Mouse (Mus musculus) embryonic facial prominence, embryonic 12.5 days (tissue): ENCODE measurements around the gene Zdhhc9. TPM values are rescaled to one million over a fixed set of nuclear protein-coding genes. Genes with fewer than 3 reads are reported as not detected.
A peak's percentile ranks its signal among the peaks of the same experiment; 100 is the strongest.

Experiments
- ATAC-seq: fragments of 200-750 bp; cut with Nextera tagmentation; 2 replicates; pipeline ENCODE4 v1.8.0; 2017; ENCODE audit not compliant: insufficient number of reproducible peaks, insufficient read depth, low FRiP score, low TSS enrichment
- H3K27ac ChIP-seq: fragments of 300-500 bp; sonication (generic); 2 replicates; pipeline ENCODE4 v1.5.1; 2016; ENCODE audit warnings: mild to moderate bottlenecking
- H3K27me3 ChIP-seq: fragments of 300-500 bp; sonication (generic); 2 replicates; pipeline ENCODE4 v1.6.1; 2016; ENCODE audit warnings: mild to moderate bottlenecking, moderate library complexity
- H3K36me3 ChIP-seq: fragments of 300-500 bp; sonication (generic); 2 replicates; pipeline ENCODE4 v1.6.1; 2016; ENCODE audit warnings: mild to moderate bottlenecking
- H3K4me1 ChIP-seq: fragments of 300-500 bp; sonication (generic); 2 replicates; pipeline ENCODE4 v1.6.1; 2016
- H3K4me2 ChIP-seq: fragments of 300-500 bp; sonication (generic); replicated peaks from 2 replicates; pipeline ENCODE4 v1.6.1; 2016; ENCODE audit warnings: mild to moderate bottlenecking, moderate library complexity
- H3K4me3 ChIP-seq: fragments of 300-500 bp; sonication (generic); 2 replicates; pipeline ENCODE4 v1.5.1; 2016; ENCODE audit warnings: mild to moderate bottlenecking
- H3K9ac ChIP-seq: fragments of 300-500 bp; sonication (generic); 2 replicates; pipeline ENCODE4 v1.6.1; 2016; ENCODE audit warnings: mild to moderate bottlenecking, moderate library complexity
- H3K9me3 ChIP-seq: fragments of 300-500 bp; sonication (generic); 2 replicates; pipeline ENCODE4 v1.6.1; 2016; ENCODE audit warnings: mild to moderate bottlenecking, moderate library complexity
- WGBS: fragments of 180-500 bp; shearing (Covaris S2); methylation state at CpG from one replicate; pipeline ENCODE4 v1.1.7; 2016; 5-methylcytosine and 5-hydroxymethylcytosine counted together
- polyA plus RNA-seq: library from polyadenylated mRNA; unstranded; fragments of >200 nt; fragmentation: Nextera tagmentation; extraction: Ambion mirVana; gene quantifications from 2 replicates; pipeline ENCODE4 v1.2.1, GENCODE M21; 2016

Gene Zdhhc9
- polyA plus RNA-seq, 1 experiment from 2014 or later: 4.5 TPM

DNA sequence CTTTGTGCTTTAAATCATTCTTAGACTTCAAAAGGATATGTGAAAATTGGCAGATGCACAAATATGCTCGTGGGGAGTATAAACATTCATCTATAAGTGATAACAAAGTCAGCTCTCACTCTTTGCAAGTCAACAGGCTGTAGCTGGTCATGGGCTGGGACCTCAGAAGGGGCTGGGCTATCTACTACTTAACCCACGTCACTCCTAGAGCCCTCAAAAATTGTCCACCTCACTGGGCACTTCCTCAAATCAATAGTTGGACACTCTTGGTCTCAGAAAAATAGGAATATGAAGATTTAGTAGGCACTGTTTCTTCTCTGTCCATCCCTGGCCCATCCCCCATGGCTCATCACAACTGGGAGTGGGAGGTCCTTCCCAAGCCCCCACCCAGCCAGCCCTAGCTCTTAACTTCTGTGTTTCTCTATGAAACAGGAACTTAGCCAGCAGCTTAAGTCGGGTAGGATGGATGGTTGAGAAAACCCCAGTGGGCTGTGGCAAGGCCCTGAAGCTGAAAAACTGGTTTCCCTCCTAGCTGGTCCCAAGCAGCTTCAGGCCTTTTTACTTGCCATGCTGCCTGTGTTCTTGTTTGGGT is 68.3 kb downstream of the Zdhhc9 start:
- WGBS: 59% methylated on average over 3 of the region's 3 CpGs

DNA sequence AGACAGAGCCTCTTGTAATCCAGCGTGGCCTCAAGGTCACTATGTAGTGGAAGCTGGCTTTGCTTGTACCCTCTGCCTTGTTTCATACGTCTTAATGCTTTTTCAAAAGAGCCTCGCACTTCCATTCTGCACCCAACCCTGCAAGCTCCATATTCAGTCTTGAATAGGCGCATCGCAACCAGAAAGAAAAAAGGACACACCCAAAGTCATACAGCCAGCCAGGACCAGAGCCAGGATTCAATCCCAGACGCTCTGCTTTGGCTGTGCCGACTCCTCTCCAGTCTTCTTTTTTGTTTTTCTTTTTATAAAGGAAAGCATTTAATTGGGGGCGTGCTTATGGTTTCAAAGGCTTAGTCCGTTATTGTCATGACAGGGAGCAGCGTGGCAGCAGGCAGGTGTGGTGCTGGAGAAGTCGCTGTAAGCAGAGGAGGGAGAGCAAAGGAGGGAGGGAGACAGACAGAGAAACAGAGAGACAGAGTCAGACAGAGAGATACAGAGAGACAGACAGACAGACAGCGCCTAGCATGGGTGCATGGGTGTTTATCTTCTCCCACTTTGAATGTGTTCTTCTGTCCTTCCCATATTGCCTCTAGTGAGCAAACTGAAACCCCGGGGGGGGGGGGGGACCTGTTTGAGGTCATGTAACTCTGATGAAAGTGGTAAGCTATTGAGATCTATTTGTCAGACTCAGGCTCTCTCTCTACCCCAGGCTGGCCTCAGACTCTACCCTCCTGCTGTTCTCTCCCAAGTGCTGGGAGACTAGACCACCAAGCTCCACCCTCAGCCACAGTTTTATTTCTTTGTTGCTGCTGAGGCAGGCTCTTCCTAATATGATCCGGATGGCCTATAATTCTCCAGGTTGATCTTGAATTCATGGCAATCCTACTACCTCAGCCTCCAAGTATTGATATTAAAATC is 69.1 kb downstream of the Zdhhc9 start:
- H3K36me3 ChIP-seq: no peaks in the 10 kb centered on the region
- H3K4me1 ChIP-seq: no peaks in the 10 kb centered on the region
- H3K9ac ChIP-seq: no peak overlapping the region
- no peaks in the 10 kb centered on the region for H3K9me3 ChIP-seq
- ATAC-seq: no peak
- no peak overlapping the region for H3K4me2 ChIP-seq
- H3K4me3 ChIP-seq: no peak overlapping the region
- no peaks in the 10 kb centered on the region for H3K27me3 ChIP-seq
- H3K27ac ChIP-seq: no peak overlapping the region
- WGBS: 43% methylated on average over 14 of the region's 14 CpGs

More for the DNA sequence above, 68.3 kb downstream of the Zdhhc9 start:
- no peaks in the 10 kb centered on the region for H3K9me3 ChIP-seq
- no peak overlapping the region for H3K27ac ChIP-seq
- no peak for ATAC-seq
- no peak overlapping the region for H3K9ac ChIP-seq
- no peaks in the 10 kb centered on the region for H3K36me3 ChIP-seq
- H3K4me2 ChIP-seq: no peak overlapping the region
- no peaks in the 10 kb centered on the region for H3K27me3 ChIP-seq
- H3K4me3 ChIP-seq: no peak overlapping the region
- no peaks in the 10 kb centered on the region for H3K4me1 ChIP-seq

DNA sequence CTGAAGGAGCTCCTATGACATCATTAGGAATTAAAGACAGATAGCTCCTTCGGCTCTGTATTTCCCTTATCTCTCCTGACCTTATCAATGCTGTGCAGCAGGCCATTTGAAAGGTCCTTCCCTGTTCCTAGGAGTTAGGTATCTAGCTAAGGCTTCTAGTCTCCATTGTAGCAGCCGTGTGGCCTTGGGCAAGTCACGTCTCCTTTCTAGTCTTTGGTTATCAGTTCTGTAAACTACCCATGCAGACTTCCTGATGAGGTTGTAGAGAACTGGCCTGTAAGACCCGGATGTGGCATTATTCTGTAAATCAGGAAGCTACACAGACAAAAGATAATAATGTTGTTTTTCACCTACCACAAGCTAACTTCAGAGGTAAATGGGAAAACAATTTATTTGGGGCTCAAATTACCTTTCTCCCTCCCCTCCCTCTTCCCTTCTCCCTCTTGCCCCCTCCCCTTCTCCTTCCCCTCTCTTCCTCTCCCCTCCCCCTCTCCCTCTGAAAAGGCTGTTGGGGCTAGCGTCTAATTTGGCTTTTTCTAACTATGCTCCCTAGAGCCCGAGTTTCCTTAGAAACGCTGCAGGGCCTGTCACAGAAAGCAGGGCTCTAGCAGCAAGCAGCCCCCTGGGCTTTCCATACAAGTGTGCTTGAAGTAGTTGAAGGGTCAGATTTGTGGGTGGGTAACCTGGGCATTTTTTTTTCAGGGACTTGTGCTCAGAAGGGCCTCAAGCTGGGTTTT is 70.0 kb downstream of the Zdhhc9 start:
- 50% methylated on average over 7 of the region's 7 CpGs for WGBS
- H3K9me3 ChIP-seq: no peaks in the 10 kb centered on the region
- ATAC-seq: no peak
- no peak overlapping the region for H3K9ac ChIP-seq
- H3K4me2 ChIP-seq: no peak overlapping the region
- no peaks in the 10 kb centered on the region for H3K27me3 ChIP-seq
- no peaks in the 10 kb centered on the region for H3K36me3 ChIP-seq
- no peaks in the 10 kb centered on the region for H3K4me1 ChIP-seq
- H3K4me3 ChIP-seq: no peak overlapping the region
- H3K27ac ChIP-seq: no peak overlapping the region

- WGBS: 56% methylated on average over 6 of the region's 6 CpGs
- Histone ChIP-seq H3K27me3 (no peaks in the 10 kb centered on the region), H3K9ac (no peak overlapping the region), H3K4me2 (no peak overlapping the region), H3K4me1 (no peaks in the 10 kb centered on the region), H3K36me3 (no peaks in the 10 kb centered on the region), H3K4me3 (no peak overlapping the region), H3K27ac (no peak overlapping the region), H3K9me3 (no peaks in the 10 kb centered on the region)
- no peak for ATAC-seq
Observed at GRCm38 (mm10) chrX:48138011-48138410, 70.7 kb downstream of the Zdhhc9 start.

- H3K4me1 ChIP-seq: no peaks in the 10 kb centered on the region
- WGBS: 86% methylated on average over 4 of the region's 4 CpGs
- H3K9me3 ChIP-seq: no peaks in the 10 kb centered on the region
- no peak overlapping the region for H3K27ac ChIP-seq
- H3K9ac ChIP-seq: no peak overlapping the region
- no peaks in the 10 kb centered on the region for H3K27me3 ChIP-seq
- ATAC-seq: no peak
- no peak overlapping the region for H3K4me3 ChIP-seq
- no peaks in the 10 kb centered on the region for H3K36me3 ChIP-seq
- no peak overlapping the region for H3K4me2 ChIP-seq
Observed at GRCm38 (mm10) chrX:48136935-48137334, 71.7 kb downstream of the Zdhhc9 start.

GRCm38 (mm10) chrX:48129167-48129566 is 79.5 kb downstream of the Zdhhc9 start:
- H3K4me3 ChIP-seq: no peak overlapping the region
- no peaks in the 10 kb centered on the region for H3K4me1 ChIP-seq
- H3K27me3 ChIP-seq: no peaks in the 10 kb centered on the region
- H3K4me2 ChIP-seq: no peak overlapping the region
- 67% methylated on average over 1 of the region's 1 CpGs for WGBS
- H3K9ac ChIP-seq: no peak overlapping the region
- no peak for ATAC-seq
- H3K27ac ChIP-seq: no peak overlapping the region
- no peaks in the 10 kb centered on the region for H3K9me3 ChIP-seq
- no peaks in the 10 kb centered on the region for H3K36me3 ChIP-seq

- Histone ChIP-seq H3K4me1 (no peaks in the 10 kb centered on the region), H3K4me2 (no peak overlapping the region), H3K9ac (no peak overlapping the region), H3K36me3 (no peaks in the 10 kb centered on the region), H3K27me3 (no peaks in the 10 kb centered on the region), H3K27ac (no peak overlapping the region), H3K4me3 (no peak overlapping the region), H3K9me3 (no peaks in the 10 kb centered on the region)
- WGBS: 82% methylated on average over 6 of the region's 6 CpGs
- no peak for ATAC-seq
Observed at GRCm38 (mm10) chrX:48127502-48128218, 81.0 kb downstream of the Zdhhc9 start.

DNA sequence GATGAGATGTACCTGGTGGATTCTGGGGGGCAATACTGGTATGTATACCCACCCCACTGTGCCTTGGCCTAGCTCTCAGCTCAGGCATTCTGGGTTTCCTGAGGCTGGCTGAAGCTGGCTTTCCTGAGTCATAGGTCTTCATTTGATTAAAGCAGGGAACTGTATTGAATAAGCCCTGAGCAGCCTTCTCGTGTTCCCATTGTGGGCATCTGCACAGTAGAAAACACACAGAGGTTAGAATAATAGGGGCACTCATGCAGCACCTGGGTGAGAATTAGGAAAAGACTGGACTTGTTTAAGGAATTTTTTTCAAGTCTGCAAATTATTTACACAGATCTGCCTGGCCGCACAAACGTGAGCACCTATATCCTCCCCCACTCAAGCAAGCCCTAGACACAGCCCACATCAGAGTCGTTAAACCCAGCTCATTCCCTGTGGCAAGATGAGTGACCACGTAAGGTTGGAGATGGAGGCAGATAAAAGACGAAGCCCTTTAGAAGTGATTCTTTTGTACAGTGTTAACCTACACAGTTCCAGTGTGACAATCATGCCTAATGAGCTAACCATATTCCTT is 81.7 kb downstream of the Zdhhc9 start:
- Histone ChIP-seq H3K9me3 (no peaks in the 10 kb centered on the region), H3K4me3 (no peak overlapping the region), H3K36me3 (no peaks in the 10 kb centered on the region), H3K27ac (no peak overlapping the region), H3K4me1 (no peaks in the 10 kb centered on the region), H3K4me2 (no peak overlapping the region), H3K27me3 (no peaks in the 10 kb centered on the region), H3K9ac (no peak overlapping the region)
- no peak; the same call in 1 of the 2 replicates for ATAC-seq
- WGBS: 70% methylated on average over 6 of the region's 6 CpGs

GRCm38 (mm10) chrX:48124132-48125071 is 84.3 kb downstream of the Zdhhc9 start:
- no peaks in the 10 kb centered on the region for H3K4me1 ChIP-seq
- peak overlapping the region; percentile 31; the same call in 1 of the 2 replicates for H3K4me2 ChIP-seq
- H3K9me3 ChIP-seq: no peaks in the 10 kb centered on the region
- WGBS: 30% methylated on average over 17 of the region's 17 CpGs
- H3K27ac ChIP-seq: no peak overlapping the region
- no peak for ATAC-seq
- no peaks in the 10 kb centered on the region for H3K27me3 ChIP-seq
- H3K9ac ChIP-seq: no peak overlapping the region
- no peaks in the 10 kb centered on the region for H3K36me3 ChIP-seq
- no peak overlapping the region for H3K4me3 ChIP-seq
